Mouse (Mus musculus) layer of hippocampus, adult 11-12 months (tissue): ENCODE results near the gene Ttc27.
A peak's percentile ranks its signal among the peaks of the same experiment; 100 is the strongest.

Source experiments
- DNase-seq: peaks from one replicate; pipeline ENCODE4 v3.0.0; 2022; ENCODE audit warnings: low spot score

The Ttc27 gene

DNA sequence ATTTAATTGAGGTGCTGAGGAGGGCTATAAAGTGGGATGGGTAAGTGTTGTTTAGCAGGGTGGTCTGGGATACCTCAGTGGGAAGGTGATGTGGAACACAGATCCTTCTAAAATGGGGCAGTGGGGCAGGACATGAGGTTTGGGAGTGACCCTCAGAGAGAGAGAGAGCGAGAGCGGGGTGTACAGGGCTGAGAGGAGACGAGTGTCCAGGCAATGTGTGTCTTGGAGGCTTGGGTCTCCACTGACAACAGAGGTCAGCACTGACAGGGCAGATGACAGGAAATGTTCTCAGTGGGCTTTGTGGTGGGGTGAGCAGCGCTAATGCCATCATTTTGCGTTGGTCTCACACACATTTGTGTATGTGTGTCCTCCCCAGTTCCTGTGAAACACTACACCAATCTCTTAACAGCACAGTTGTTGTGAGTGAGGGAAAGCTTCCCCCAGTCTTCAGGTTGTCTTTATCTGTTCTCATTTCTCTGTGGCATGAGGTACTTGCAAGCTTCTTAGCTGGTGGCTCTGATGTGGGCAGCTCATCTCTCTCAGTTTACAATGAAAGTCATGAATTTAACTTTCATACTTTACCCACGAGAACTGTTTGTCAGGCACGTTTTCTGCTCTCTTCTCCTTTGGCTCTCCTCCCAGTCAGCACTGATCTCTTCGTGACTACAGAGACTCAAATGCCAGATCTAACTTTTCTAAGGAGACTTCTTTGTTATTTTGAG is 35.5 kb downstream of the Ttc27 start:
- DNase-seq: no peak

DNA sequence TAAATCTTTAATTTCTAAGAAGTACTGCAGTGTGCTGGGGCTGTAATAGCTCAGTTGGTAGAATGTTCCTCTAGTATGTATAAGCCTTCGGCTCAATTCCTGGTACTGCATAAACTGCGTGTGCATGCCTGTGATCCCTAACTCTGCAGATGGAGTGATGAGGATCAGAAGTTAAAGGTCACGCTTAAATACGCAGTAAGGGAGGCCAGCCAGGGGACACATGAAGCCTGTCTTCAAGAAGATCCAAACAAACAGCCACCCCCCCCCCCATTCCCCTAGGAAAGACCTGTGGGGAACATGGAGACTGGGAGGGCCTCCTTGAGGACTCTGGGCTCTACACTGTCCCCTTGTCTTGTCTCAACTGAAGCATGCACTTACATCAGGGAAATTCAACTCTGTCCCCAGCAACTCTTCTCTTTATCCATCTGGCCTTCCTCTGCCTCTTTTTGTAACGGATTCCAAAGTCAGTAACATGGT is 36.1 kb downstream of the Ttc27 start:
- DNase-seq: no peak

DNA sequence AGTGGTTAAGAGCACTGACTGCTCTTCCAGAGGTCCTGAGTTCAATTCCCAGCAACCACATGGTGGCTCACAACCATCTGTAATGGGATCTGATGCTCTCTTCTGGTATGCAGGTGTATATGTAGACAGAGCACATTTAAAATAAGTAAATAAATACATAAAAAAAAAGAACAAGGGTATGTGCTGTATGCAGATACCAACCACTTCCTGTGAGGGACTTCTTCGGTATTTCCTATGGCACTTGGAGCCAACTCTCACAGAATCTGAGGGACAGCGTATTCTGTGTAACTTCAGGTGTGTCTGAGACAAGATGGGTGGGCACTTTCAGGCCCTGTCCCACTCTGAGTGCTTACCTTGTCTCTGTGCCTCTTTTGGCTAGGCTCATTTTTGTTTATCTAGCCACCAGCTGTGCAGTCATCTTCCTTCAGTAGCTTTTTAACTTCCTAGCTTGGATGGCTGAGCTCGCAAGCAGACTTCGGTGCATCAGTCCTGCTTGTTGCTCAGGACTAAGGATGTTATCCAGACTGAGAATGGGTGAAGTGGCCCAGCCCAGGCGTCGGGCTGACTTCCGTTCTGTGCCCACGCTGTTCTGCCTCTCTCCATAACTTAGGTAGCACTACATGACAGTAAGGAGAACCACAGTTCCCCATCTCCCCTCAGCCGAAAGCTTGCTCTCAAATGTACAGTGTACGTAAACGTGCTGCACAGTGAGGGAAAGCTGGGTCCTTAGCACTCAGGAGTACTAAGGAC is 37.0 kb downstream of the Ttc27 start:
- DNase-seq: no peak

DNA sequence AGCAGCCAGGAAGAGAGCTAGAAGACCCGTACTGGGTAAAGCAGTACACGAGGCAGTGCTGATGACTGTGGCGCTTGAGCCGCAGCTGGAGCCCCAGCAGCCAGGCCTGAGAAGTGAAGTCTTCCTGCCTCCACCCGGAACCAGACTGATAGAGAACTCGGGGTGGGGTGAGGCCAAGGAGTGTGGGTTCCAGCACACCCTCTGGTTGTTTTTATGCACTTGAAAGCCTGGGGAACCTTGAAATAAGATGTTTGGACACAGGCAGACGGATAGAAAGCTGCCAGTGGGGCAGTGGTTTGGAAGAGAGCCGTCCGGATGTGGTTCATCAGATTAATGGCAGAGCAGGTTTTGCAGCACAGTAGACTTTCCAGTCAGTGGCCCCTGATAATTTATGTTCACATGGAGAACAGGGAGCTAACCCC is 51.9 kb downstream of the Ttc27 start:
- DNase-seq: no peak

GRCm38 (mm10) chr17:74772364-74772763 is 54.8 kb downstream of the Ttc27 start:
- no peak for DNase-seq

GRCm38 (mm10) chr17:74773556-74773955 is 56.0 kb downstream of the Ttc27 start:
- no peak for DNase-seq

GRCm38 (mm10) chr17:74780133-74780532 is 62.6 kb downstream of the Ttc27 start:
- DNase-seq: no peak

GRCm38 (mm10) chr17:74780627-74781026 is 63.1 kb downstream of the Ttc27 start:
- no peak for DNase-seq

DNA sequence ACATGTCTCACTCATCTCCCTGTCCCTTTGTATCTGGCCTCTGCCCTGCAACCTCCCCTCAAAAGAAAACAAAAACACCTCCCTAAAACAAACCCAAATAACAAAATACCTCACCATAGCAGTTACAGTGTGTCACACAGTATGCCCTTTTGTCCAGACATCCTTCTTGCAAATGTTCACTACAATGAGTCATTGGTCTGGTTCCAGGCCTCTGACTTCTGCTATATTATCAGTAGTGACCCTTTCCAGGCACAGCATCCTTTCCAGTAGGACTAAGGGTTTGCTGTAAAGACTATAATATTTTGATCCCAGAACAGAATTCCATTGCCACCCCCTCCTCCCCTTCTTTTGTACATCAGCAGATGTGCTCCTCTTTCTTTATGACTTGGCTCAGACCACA is 64.4 kb downstream of the Ttc27 start:
- no peak for DNase-seq

DNA sequence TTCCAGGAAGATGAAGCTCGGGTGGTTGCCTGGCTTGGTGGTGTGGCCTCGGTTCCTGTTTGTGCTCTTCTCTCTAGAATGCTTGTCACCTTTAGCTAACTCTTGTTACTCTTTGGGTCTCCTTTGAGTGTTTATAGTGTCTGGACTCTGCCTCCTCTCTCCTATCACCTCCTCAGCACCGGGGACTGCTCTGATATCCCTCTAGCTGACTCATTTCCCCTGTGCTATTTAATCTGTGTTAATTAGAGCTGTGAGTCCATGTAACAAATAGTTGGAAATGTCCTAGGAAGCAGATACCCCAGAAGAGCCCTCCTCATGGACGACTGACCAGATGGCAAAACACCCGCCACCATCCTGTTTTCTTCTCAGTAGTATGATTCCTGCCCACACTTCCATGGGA is 68.1 kb downstream of the Ttc27 start:
- DNase-seq: no peak

GRCm38 (mm10) chr17:74786198-74786734 is 68.7 kb downstream of the Ttc27 start:
- DNase-seq: no peak

DNA sequence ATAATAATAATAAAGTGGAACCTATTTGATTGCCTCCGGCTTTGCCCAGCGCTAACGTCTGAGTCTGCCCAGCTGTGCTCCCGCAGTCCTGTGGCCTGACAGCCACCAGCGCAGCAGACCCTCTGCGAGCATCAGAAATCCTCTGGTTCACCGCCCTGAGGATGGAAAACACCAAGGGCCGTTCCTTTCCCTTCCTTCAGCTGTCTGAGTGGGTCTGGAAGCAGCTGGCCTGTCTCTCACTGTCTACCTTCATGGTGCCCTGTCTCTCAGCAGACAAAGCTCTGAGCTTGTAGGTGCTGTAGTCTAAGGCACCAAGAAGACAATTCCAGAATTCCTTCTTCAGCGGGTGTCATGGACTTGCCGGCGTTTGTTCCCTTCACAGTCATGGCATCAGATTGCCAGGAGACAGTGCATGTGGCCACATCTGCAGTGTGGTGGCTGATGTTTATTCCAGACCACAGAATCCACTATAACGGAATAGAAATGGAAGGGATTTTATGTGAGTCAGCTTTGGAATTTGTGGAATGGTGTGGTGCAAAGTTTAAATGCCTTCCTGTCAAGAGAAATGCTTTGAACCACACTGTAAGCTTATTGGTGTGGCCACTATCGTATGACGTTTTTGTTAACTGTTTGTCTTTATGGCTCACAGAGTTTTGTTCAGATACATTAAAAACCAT is 78.6 kb downstream of the Ttc27 start:
- no peak for DNase-seq

DNA sequence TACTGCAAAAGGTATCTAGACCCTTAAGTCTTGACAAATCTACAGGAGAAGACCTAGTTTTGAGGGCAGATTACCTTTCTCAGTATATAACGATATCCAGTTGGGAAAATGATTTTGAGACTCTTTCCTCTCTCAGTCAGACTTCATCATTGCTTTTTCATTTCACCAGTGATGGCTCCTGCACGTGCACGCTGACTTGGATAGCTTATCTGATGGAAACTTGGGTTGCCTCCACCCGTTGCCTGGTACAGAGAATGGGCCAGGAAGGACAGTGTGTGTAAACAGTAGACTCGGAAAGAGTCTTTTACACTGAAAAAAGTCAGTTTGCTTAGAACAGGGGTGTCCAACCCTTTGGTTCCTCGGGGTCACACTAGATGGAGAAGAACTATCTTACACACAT is 82.3 kb downstream of the Ttc27 start:
- DNase-seq: no peak

DNA sequence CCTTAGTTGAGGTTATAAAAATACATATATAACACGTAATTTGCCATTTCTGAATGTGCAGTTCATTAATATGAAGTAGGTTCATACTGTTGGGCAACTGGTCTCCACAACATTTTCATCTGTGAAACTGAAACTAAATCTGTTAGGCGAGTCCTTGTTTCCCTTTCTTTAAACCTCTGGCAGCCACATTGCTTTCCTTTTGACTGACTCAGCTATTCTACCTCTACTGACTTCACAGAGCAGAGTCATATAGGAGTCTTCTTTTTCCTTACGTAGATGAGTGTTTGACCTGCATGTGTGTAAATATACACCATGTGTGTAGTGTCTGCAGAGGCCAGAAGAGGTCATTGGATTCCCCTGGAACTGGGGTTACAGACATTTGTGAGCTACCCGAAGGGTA is 85.2 kb downstream of the Ttc27 start:
- DNase-seq: no peak

DNA sequence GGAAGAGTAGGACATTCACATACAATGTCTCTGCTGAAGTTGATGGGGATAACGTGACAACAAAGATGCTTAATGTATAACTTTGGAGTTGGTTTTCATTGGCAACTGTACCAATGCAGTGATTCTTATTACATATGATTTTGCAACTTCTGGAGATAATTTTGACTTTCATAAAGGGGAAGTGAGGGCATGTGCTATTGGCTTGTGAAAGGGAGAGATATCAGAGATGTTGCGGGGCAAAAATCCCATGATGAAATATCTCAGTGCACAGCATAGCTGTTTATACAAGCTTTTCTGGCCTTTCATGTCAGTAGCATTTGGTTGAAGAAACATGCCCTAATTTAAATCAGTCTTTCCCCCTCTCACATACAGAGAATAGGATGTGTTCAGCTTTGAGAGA is 86.3 kb downstream of the Ttc27 start:
- no peak for DNase-seq

DNA sequence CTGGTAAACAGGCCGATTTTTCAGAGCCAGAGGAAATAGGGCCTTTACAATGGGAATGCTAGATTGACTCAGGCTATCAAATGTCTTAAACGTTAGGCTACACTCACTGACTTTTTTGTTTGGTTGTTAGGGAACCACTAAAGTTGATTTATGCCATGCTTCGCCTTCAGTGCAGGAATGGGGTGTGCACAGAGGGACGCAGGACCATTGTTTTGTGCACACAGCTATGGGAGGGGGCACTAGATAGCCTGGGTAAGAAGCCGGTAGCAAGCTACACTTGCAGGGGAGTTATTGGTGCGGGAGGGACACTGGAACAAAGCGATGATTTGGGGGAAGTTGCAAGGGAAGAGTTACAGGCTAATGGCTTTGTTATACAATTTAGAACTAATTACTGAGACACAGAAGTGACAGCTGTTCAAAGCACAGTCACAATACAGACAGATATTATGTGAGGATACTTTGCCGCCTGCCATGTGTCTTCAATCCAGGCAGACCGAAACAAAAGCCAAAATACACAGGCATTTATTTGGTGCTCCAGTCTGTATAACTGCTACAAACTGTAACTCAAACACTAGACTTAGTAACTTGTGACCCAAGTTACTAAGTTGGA is 86.9 kb downstream of the Ttc27 start:
- no peak for DNase-seq

- no peak for DNase-seq
These were observed 90.1 kb downstream of the Ttc27 start for GRCm38 (mm10) chr17:74807509-74808248.

DNA sequence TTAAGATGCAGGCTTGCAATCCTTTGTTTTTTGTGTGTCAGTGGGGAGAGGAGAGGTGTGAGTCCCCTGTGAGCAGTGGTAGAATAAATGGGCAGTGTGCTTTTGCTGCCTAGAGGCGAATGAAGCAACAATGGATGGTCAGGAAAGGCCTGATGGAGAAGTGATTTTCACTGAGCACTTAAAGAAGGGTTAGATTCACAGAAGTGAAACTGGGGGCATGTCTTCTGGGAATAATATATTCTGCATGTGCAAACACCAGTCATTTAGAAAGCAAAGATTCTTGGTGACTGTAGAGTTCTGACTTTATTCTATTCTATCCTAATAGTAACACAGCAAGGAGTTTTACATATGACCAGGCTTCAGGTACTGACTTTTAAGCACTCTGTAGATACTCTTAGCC is 90.8 kb downstream of the Ttc27 start:
- no peak for DNase-seq

DNA sequence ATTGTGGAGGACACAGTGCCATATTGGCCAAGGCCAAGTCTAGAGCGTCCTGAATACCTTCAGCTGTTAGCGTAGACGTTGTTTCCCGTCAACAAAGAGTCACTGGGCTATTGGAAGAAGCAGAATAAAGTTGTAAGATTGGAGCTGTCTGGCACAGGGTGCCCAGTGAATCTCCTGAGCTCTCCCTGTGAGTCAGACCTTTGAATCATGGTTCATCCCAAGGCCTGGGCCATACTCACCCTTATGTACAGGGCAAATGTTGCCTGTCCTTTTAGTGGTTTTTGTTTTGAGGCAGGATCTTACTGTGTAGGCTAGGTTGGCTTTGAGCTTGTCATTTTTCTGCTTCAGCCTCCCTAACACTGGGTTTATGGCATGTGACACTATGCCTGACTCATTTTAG is 91.4 kb downstream of the Ttc27 start:
- no peak for DNase-seq

GRCm38 (mm10) chr17:74810892-74811625 is 93.5 kb downstream of the Ttc27 start:
- peak; percentile 13 for DNase-seq

GRCm38 (mm10) chr17:74819711-74820110 is 102.2 kb downstream of the Ttc27 start:
- DNase-seq: no peak
